Mouse (Mus musculus): ENCODE results near the gene Aloxe3. TPM values are rescaled to one million over a fixed set of nuclear protein-coding genes. Genes with fewer than 3 reads are reported as not detected.

Gene Aloxe3
- total RNA-seq, 1 experiment from 2014 or later, result 0.64 TPM

- DNase-seq, result no peak
Measured at GRCm38 (mm10) chr11:69180120-69180519, 54.4 kb downstream of the Aloxe3 start.

DNA sequence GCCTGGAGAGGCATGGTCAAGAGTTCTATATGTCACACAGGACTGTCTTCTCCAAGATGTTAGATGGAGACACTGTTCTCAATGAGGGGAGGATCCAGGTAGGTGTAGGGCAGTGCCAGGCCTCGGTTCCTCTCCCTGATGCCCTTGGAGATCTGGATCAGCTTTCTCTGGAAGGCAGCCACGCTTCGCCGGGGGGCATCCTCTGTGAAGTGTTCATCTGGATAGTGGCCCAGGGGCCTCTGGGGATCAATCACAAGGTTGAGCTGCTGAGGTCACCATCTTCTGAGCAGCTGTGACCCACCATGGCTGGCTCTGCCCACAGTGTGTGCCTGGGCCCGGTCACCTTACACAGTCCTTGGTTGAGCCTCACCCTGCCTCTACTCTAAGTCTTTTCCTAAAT lies 59.3 kb downstream of the Aloxe3 start:
- no peak for DNase-seq

GRCm38 (mm10) chr11:69185936-69186335 lies 60.2 kb downstream of the Aloxe3 start:
- DNase-seq, result no peak

DNA sequence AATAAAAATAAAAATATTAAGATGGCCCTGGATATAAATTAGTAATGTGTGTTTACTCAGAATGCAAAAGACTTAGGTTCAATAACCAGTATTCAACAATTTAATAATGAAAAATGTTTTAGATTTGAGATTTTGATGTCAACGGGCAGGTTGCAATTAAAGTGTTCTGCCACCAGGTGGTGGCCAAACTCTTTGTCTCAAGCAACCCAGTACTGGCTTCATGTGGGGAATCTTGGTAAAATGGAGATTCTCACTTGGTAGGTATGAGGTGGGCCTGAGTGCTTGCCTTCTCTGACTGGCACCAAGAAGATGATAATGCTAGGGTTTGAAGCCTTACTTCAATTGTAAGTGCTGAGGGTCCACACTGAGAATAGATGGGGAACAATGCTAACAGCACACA lies 67.1 kb downstream of the Aloxe3 start:
- DNase-seq, result peak; percentile 41

- DNase-seq, result no peak
Measured at GRCm38 (mm10) chr11:69196766-69197165, 71.1 kb downstream of the Aloxe3 start.

DNA sequence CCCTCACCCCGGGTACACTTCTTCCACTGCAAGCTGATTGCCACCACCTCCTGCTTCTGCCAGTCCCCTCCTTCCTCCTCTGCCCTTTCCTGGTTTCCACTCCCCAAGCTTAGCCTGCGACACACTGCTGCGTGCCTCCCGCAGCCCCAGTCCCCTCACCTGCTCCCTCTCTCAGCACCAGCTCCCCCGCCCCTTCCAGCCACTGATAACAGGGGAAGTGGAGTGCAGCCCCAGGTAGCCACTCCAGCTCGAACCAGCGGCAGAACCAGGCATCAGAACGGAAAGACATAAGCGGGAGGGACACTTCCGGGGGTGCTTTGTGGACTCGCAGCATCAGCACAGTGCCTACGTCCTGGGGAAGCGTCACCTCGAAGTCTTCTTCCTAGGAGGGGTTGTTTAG lies 71.5 kb downstream of the Aloxe3 start:
- no peak for DNase-seq

GRCm38 (mm10) chr11:69197743-69198142 lies 72.0 kb downstream of the Aloxe3 start, which contains the start of gene Alox8:
Alox8 (minus strand) TSS chr11:69197843.
- DNase-seq, result no peak

Other genes with a start within 250 kb of the Aloxe3 start
- gene Rnf222, start 237.3 kb upstream of the Aloxe3 start, total RNA-seq (2021), result 0.15 TPM in 1 of 2 replicates, not detected in the other
- gene Rpl26, start 224.3 kb upstream of the Aloxe3 start, total RNA-seq (2021), result 1,094 and 1,140 TPM in 2 replicates
- 0.70 TPM in 1 of 2 replicates, not detected in the other for gene Odf4, start 198.8 kb upstream of the Aloxe3 start, total RNA-seq (2021)
- 18.7 and 23.4 TPM in 2 replicates for gene Arhgef15, start 168.4 kb upstream of the Aloxe3 start, total RNA-seq (2021)
- gene Slc25a35, start 157.8 kb upstream of the Aloxe3 start, total RNA-seq (2021), result 32.0 and 35.4 TPM in 2 replicates
- 20.7 and 22.4 TPM in 2 replicates for gene Rangrf, start 150.7 kb upstream of the Aloxe3 start, total RNA-seq (2021)
- 39.7 and 40.1 TPM in 2 replicates for gene Pfas, start 117.4 kb upstream of the Aloxe3 start, total RNA-seq (2021)
- 32.9 and 33.9 TPM in 2 replicates for gene Ctc1, start 110.0 kb upstream of the Aloxe3 start, total RNA-seq (2021)
- 9.7 and 11.8 TPM in 2 replicates for gene Aurkb, start 80.2 kb upstream of the Aloxe3 start, total RNA-seq (2021)
- gene Borcs6, start 66.2 kb upstream of the Aloxe3 start, total RNA-seq (2021), result 23.1 and 32.0 TPM in 2 replicates
- 18.3 and 21.8 TPM in 2 replicates for gene Tmem107, start 55.1 kb upstream of the Aloxe3 start, total RNA-seq (2021)
- 143 and 163 TPM in 2 replicates for gene Vamp2, start 37.4 kb upstream of the Aloxe3 start, total RNA-seq (2021)
- 66.5 and 84.7 TPM in 2 replicates for gene Per1, start 30.7 kb upstream of the Aloxe3 start, total RNA-seq (2021)
- gene Hes7, start 5.5 kb upstream of the Aloxe3 start, total RNA-seq (2021), result not detected in 2 replicates
- 1.2 and 1.6 TPM in 2 replicates for gene 9130213A22Rik, start 3.3 kb upstream of the Aloxe3 start, total RNA-seq (2021)
- not detected in 2 replicates for gene Alox12b, start 31.1 kb downstream of the Aloxe3 start, total RNA-seq (2021)
- gene Alox8, start 71.9 kb downstream of the Aloxe3 start, total RNA-seq (2021), result not detected in 2 replicates
- not detected in 2 replicates for gene Gucy2e, start 111.1 kb downstream of the Aloxe3 start, total RNA-seq (2021)
- 10.3 and 13.3 TPM in 2 replicates for gene Cntrob, start 197.9 kb downstream of the Aloxe3 start, total RNA-seq (2021)
- 80.8 and 86.2 TPM in 2 replicates for gene Trappc1, start 198.1 kb downstream of the Aloxe3 start, total RNA-seq (2021)
- gene Kcnab3, start 200.4 kb downstream of the Aloxe3 start, total RNA-seq (2021), result 7.3 and 9.7 TPM in 2 replicates
- gene Rnf227, start 214.6 kb downstream of the Aloxe3 start, total RNA-seq (2021), result 6.8 and 7.7 TPM in 2 replicates
- gene Chd3, start 243.5 kb downstream of the Aloxe3 start, total RNA-seq (2021), result 105 and 111 TPM in 2 replicates

All from adrenal gland, postnatal 25 days (tissue).